Mouse (Mus musculus): Measurements from ENCODE around the gene Slc46a2. TPM values are rescaled to one million over a fixed set of nuclear protein-coding genes. Genes with fewer than 3 reads are reported as not detected.

The Slc46a2 gene
- polyA plus RNA-seq, 1 experiment from 2014 or later, result 5.3 TPM

- H3K4me1 ChIP-seq, result peaks cover 5% of the 10 kb centered on the region; the same call in 1 of the 2 replicates
- no peaks in the 10 kb centered on the region for H3K9me3 ChIP-seq (replicated peaks)
- 28% methylated on average over 10 of the region's 10 CpGs for WGBS
- H3K36me3 ChIP-seq, result no peaks in the 10 kb centered on the region
- ATAC-seq (ENCODE audit: insufficient number of reproducible peaks, low FRiP score, low TSS enrichment, low read depth), result no peak
- H3K4me3 ChIP-seq (replicated peaks), result no peak overlapping the region
- no peak overlapping the region for H3K9ac ChIP-seq
- H3K4me2 ChIP-seq (replicated peaks), result no peak overlapping the region
- H3K27me3 ChIP-seq, result no peaks in the 10 kb centered on the region
- H3K27ac ChIP-seq (replicated peaks), result no peak overlapping the region
These were observed 7.1 kb downstream of the Slc46a2 start for GRCm38 (mm10) chr4:59907657-59908230.

- Histone ChIP-seq H3K36me3 (no peaks in the 10 kb centered on the region), H3K4me1 (peaks cover 5% of the 10 kb centered on the region; the same call in 1 of the 2 replicates), H3K4me2 (replicated peaks) (no peak overlapping the region), H3K27me3 (no peaks in the 10 kb centered on the region), H3K9ac (no peak overlapping the region), H3K27ac (replicated peaks) (no peak overlapping the region), H3K9me3 (replicated peaks) (no peaks in the 10 kb centered on the region), H3K4me3 (replicated peaks) (no peak overlapping the region)
- 86% methylated on average over 6 of the region's 6 CpGs for WGBS
- ATAC-seq (ENCODE audit: insufficient number of reproducible peaks, low FRiP score, low TSS enrichment, low read depth), result no peak
These were observed 7.8 kb downstream of the Slc46a2 start for GRCm38 (mm10) chr4:59907092-59907491.

- no peak overlapping the region for H3K4me3 ChIP-seq (replicated peaks)
- ATAC-seq (ENCODE audit: insufficient number of reproducible peaks, low FRiP score, low TSS enrichment, low read depth), result no peak
- H3K36me3 ChIP-seq, result peaks cover 16% of the 10 kb centered on the region
- no peak overlapping the region for H3K27ac ChIP-seq (replicated peaks)
- no peaks in the 10 kb centered on the region for H3K27me3 ChIP-seq
- H3K4me2 ChIP-seq (replicated peaks), result no peak overlapping the region
- H3K4me1 ChIP-seq, result no peaks in the 10 kb centered on the region
- 75% methylated on average over 6 of the region's 6 CpGs for WGBS
- H3K9ac ChIP-seq, result no peak overlapping the region
- no peaks in the 10 kb centered on the region for H3K9me3 ChIP-seq (replicated peaks)
These were observed 12.3 kb downstream of the Slc46a2 start for GRCm38 (mm10) chr4:59902547-59902946.

- H3K36me3 ChIP-seq, result peaks cover 16% of the 10 kb centered on the region
- no peak overlapping the region for H3K9ac ChIP-seq
- no peak overlapping the region for H3K4me3 ChIP-seq (replicated peaks)
- no peaks in the 10 kb centered on the region for H3K27me3 ChIP-seq
- H3K4me2 ChIP-seq (replicated peaks), result no peak overlapping the region
- H3K9me3 ChIP-seq (replicated peaks), result no peaks in the 10 kb centered on the region
- H3K27ac ChIP-seq (replicated peaks), result no peak overlapping the region
- H3K4me1 ChIP-seq, result no peaks in the 10 kb centered on the region
- WGBS, result 46% methylated on average over 6 of the region's 6 CpGs
- ATAC-seq (ENCODE audit: insufficient number of reproducible peaks, low FRiP score, low TSS enrichment, low read depth), result no peak
These were observed 13.0 kb downstream of the Slc46a2 start for GRCm38 (mm10) chr4:59901810-59902209.

GRCm38 (mm10) chr4:59898521-59898919 lies 16.3 kb downstream of the Slc46a2 start:
- no peaks in the 10 kb centered on the region for H3K4me1 ChIP-seq
- no peak overlapping the region for H3K4me2 ChIP-seq (replicated peaks)
- H3K4me3 ChIP-seq (replicated peaks), result no peak overlapping the region
- WGBS, result 86% methylated on average over 9 of the region's 9 CpGs
- no peak overlapping the region for H3K9ac ChIP-seq
- H3K9me3 ChIP-seq (replicated peaks), result no peaks in the 10 kb centered on the region
- no peak for ATAC-seq (ENCODE audit: insufficient number of reproducible peaks, low FRiP score, low TSS enrichment, low read depth)
- peaks cover 31% of the 10 kb centered on the region for H3K36me3 ChIP-seq
- no peaks in the 10 kb centered on the region for H3K27me3 ChIP-seq
- H3K27ac ChIP-seq (replicated peaks), result no peak overlapping the region

- ATAC-seq (ENCODE audit: insufficient number of reproducible peaks, low FRiP score, low TSS enrichment, low read depth), result no peak
- Histone ChIP-seq H3K27me3 (no peaks in the 10 kb centered on the region), H3K9me3 (replicated peaks) (no peaks in the 10 kb centered on the region), H3K9ac (no peak overlapping the region), H3K4me1 (no peaks in the 10 kb centered on the region), H3K27ac (replicated peaks) (no peak overlapping the region), H3K4me3 (replicated peaks) (no peak overlapping the region), H3K4me2 (replicated peaks) (no peak overlapping the region), H3K36me3 (peaks cover 35% of the 10 kb centered on the region)
- 80% methylated on average over 12 of the region's 12 CpGs for WGBS
These were observed 16.9 kb downstream of the Slc46a2 start for GRCm38 (mm10) chr4:59897814-59898520.

- H3K4me3 ChIP-seq (replicated peaks), result no peak overlapping the region
- H3K9ac ChIP-seq, result no peak overlapping the region
- no peak for ATAC-seq (ENCODE audit: insufficient number of reproducible peaks, low FRiP score, low TSS enrichment, low read depth)
- no peaks in the 10 kb centered on the region for H3K9me3 ChIP-seq (replicated peaks)
- no peak overlapping the region for H3K27ac ChIP-seq (replicated peaks)
- H3K27me3 ChIP-seq, result no peaks in the 10 kb centered on the region
- no peak overlapping the region for H3K4me2 ChIP-seq (replicated peaks)
- WGBS, result 72% methylated on average over 5 of the region's 5 CpGs
- no peaks in the 10 kb centered on the region for H3K4me1 ChIP-seq
- H3K36me3 ChIP-seq, result peaks cover 37% of the 10 kb centered on the region
These were observed 18.9 kb downstream of the Slc46a2 start for GRCm38 (mm10) chr4:59896000-59896399.

GRCm38 (mm10) chr4:59894977-59895575 lies 19.8 kb downstream of the Slc46a2 start:
- H3K4me3 ChIP-seq (replicated peaks), result no peak overlapping the region
- H3K4me1 ChIP-seq, result no peaks in the 10 kb centered on the region
- H3K4me2 ChIP-seq (replicated peaks), result no peak overlapping the region
- no peaks in the 10 kb centered on the region for H3K27me3 ChIP-seq
- WGBS, result 87% methylated on average over 3 of the region's 3 CpGs
- H3K9ac ChIP-seq, result no peak overlapping the region
- no peaks in the 10 kb centered on the region for H3K9me3 ChIP-seq (replicated peaks)
- no peak overlapping the region for H3K27ac ChIP-seq (replicated peaks)
- peaks cover 35% of the 10 kb centered on the region for H3K36me3 ChIP-seq
- no peak for ATAC-seq (ENCODE audit: insufficient number of reproducible peaks, low FRiP score, low TSS enrichment, low read depth)

- Histone ChIP-seq H3K27me3 (no peaks in the 10 kb centered on the region), H3K9ac (no peak overlapping the region), H3K4me2 (replicated peaks) (no peak overlapping the region), H3K9me3 (replicated peaks) (no peaks in the 10 kb centered on the region), H3K4me3 (replicated peaks) (no peak overlapping the region), H3K36me3 (peaks cover 31% of the 10 kb centered on the region), H3K27ac (replicated peaks) (no peak overlapping the region), H3K4me1 (no peaks in the 10 kb centered on the region)
- 89% methylated on average over 8 of the region's 8 CpGs for WGBS
- ATAC-seq (ENCODE audit: insufficient number of reproducible peaks, low FRiP score, low TSS enrichment, low read depth), result no peak
These were observed 20.4 kb downstream of the Slc46a2 start for GRCm38 (mm10) chr4:59894415-59894814.

GRCm38 (mm10) chr4:59892731-59893130 lies 22.1 kb downstream of the Slc46a2 start:
- Histone ChIP-seq H3K36me3 (peaks cover 21% of the 10 kb centered on the region; the same call in 1 of the 2 replicates), H3K9me3 (replicated peaks) (no peaks in the 10 kb centered on the region), H3K4me2 (replicated peaks) (no peak overlapping the region), H3K9ac (no peak overlapping the region), H3K4me1 (no peaks in the 10 kb centered on the region), H3K27ac (replicated peaks) (no peak overlapping the region), H3K4me3 (replicated peaks) (no peak overlapping the region), H3K27me3 (no peaks in the 10 kb centered on the region)
- WGBS, result 91% methylated on average over 5 of the region's 5 CpGs
- ATAC-seq (ENCODE audit: insufficient number of reproducible peaks, low FRiP score, low TSS enrichment, low read depth), result no peak

GRCm38 (mm10) chr4:59891723-59892416 lies 23.0 kb downstream of the Slc46a2 start:
- H3K27ac ChIP-seq (replicated peaks), result no peak overlapping the region
- H3K9me3 ChIP-seq (replicated peaks), result no peaks in the 10 kb centered on the region
- no peak overlapping the region for H3K4me3 ChIP-seq (replicated peaks)
- WGBS, result 69% methylated on average over 10 of the region's 10 CpGs
- H3K9ac ChIP-seq, result no peak overlapping the region
- ATAC-seq (ENCODE audit: insufficient number of reproducible peaks, low FRiP score, low TSS enrichment, low read depth), result no peak
- peaks cover 21% of the 10 kb centered on the region; the same call in 1 of the 2 replicates for H3K36me3 ChIP-seq
- H3K4me1 ChIP-seq, result no peaks in the 10 kb centered on the region
- H3K4me2 ChIP-seq (replicated peaks), result no peak overlapping the region
- H3K27me3 ChIP-seq, result no peaks in the 10 kb centered on the region
